Mouse (Mus musculus): Measurements from ENCODE around the gene Zdhhc4. TPM values are rescaled to one million over a fixed set of nuclear protein-coding genes. Genes with fewer than 3 reads are reported as not detected.

Zdhhc4 gene
- polyA plus RNA-seq, 1 experiment from 2014 or later, result 71.5 TPM

- H3K4me2 ChIP-seq (ENCODE audit: low read length), result peak overlapping the region; percentile 90
- H3K4me3 ChIP-seq (ENCODE audit: low read depth, low read length), result peak overlapping the region; percentile 42
- H3K9me3 ChIP-seq (replicated peaks; ENCODE audit: control insufficient read depth, low read length), result no peaks in the 10 kb centered on the region
- no peak overlapping the region; the same call in 1 of the 2 replicates for H3K27ac ChIP-seq (ENCODE audit: low read depth, low read length)
- peaks cover 18% of the 10 kb centered on the region; the same call in 1 of the 2 replicates for H3K27me3 ChIP-seq (replicated peaks; ENCODE audit: control insufficient read depth, insufficient read depth, low read length)
- under 1% methylated on average over 46 of the region's 47 CpGs for WGBS
- H3K36me3 ChIP-seq (ENCODE audit: control insufficient read depth, insufficient read depth, low read length), result no peaks in the 10 kb centered on the region
- peak overlapping the region; percentile 67 for H3K9ac ChIP-seq (ENCODE audit: low read length)
- DNase-seq (ENCODE audit: low spot score), result peak; percentile 62
- 0 out of 2 replicates have a peak, but pooled peaks cover 5% of the 10 kb centered on the region for H3K4me1 ChIP-seq (ENCODE audit: control insufficient read depth, insufficient read depth, low read length)
- peak; percentile 56 for ATAC-seq
Measured at GRCm38 (mm10) chr5:143363678-143364615, 34.9 kb upstream of the Zdhhc4 start.

DNA sequence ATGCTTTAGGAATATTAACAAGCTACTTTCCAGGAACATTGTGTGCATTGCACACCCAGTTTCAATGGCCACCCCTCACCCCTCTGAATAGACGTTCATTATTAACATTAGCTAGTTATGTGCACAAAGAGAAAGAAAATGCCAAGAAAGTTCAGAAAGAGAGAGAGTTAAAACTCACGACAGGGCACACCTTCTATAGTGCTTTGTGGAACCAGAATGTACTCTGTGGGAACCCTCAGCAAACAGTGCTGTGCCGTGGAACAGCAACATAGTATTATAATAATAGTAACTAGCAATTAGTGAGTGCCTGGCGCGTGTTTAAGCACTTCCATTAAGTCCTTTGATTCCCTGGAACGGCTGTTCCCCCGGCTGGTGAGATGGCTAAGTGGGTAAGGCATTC lies 32.4 kb upstream of the Zdhhc4 start:
- Histone ChIP-seq H3K27ac (ENCODE audit: low read depth, low read length) (no peak overlapping the region), H3K4me3 (ENCODE audit: low read depth, low read length) (no peak overlapping the region), H3K36me3 (ENCODE audit: control insufficient read depth, insufficient read depth, low read length) (no peaks in the 10 kb centered on the region), H3K4me2 (ENCODE audit: low read length) (no peak overlapping the region), H3K9ac (ENCODE audit: low read length) (no peak overlapping the region), H3K27me3 (replicated peaks; ENCODE audit: control insufficient read depth, insufficient read depth, low read length) (0 out of 2 replicates have a peak, but pooled peaks cover 10% of the 10 kb centered on the region), H3K9me3 (replicated peaks; ENCODE audit: control insufficient read depth, low read length) (no peaks in the 10 kb centered on the region), H3K4me1 (ENCODE audit: control insufficient read depth, insufficient read depth, low read length) (peaks cover 5% of the 10 kb centered on the region; the same call in 1 of the 2 replicates)
- ATAC-seq (peak; percentile 21), DNase-seq (ENCODE audit: low spot score) (peak; percentile 60)
- WGBS, result 3% methylated on average over 7 of the region's 7 CpGs

- Histone ChIP-seq H3K4me3 (ENCODE audit: low read depth, low read length) (no peak overlapping the region), H3K27ac (ENCODE audit: low read depth, low read length) (no peak overlapping the region), H3K9ac (ENCODE audit: low read length) (no peak overlapping the region), H3K36me3 (ENCODE audit: control insufficient read depth, insufficient read depth, low read length) (no peaks in the 10 kb centered on the region), H3K9me3 (replicated peaks; ENCODE audit: control insufficient read depth, low read length) (no peaks in the 10 kb centered on the region), H3K27me3 (replicated peaks; ENCODE audit: control insufficient read depth, insufficient read depth, low read length) (0 out of 2 replicates have a peak, but pooled peaks cover 6% of the 10 kb centered on the region), H3K4me1 (ENCODE audit: control insufficient read depth, insufficient read depth, low read length) (peaks cover 5% of the 10 kb centered on the region; the same call in 1 of the 2 replicates), H3K4me2 (ENCODE audit: low read length) (no peak overlapping the region)
- DNase-seq (ENCODE audit: low spot score), result no peak
- ATAC-seq, result no peak
- WGBS, result 64% methylated on average over 5 of the region's 5 CpGs
Measured at GRCm38 (mm10) chr5:143360000-143360399, 30.9 kb upstream of the Zdhhc4 start.

DNA sequence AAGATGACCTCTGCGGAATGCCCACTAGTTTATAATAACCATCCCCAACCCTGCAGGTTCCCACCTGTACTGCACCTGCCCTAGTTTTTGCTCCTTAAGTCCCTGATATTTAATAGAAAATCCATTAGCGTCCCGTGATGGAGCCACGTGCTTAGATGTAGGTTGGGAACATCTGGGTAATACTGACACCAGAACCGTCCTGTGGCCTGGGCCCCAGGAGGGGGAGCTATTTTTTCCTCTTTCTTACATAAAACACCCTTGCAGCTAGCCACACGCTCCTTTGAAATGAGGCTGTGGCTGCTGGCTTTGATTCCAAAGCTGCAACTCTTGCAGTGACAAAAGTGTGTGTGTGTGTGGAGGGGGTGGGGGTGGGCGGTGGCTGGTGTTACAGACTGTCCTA lies 30.2 kb upstream of the Zdhhc4 start:
- no peak for DNase-seq (ENCODE audit: low spot score)
- H3K36me3 ChIP-seq (ENCODE audit: control insufficient read depth, insufficient read depth, low read length), result no peaks in the 10 kb centered on the region
- H3K4me3 ChIP-seq (ENCODE audit: low read depth, low read length), result no peak overlapping the region
- 0 out of 2 replicates have a peak, but pooled peaks cover 6% of the 10 kb centered on the region for H3K27me3 ChIP-seq (replicated peaks; ENCODE audit: control insufficient read depth, insufficient read depth, low read length)
- 33% methylated on average over 7 of the region's 7 CpGs for WGBS
- H3K27ac ChIP-seq (ENCODE audit: low read depth, low read length), result no peak overlapping the region
- no peak overlapping the region for H3K9ac ChIP-seq (ENCODE audit: low read length)
- no peak overlapping the region for H3K4me2 ChIP-seq (ENCODE audit: low read length)
- ATAC-seq, result no peak
- peaks cover 3% of the 10 kb centered on the region; the same call in 1 of the 2 replicates for H3K4me1 ChIP-seq (ENCODE audit: control insufficient read depth, insufficient read depth, low read length)
- H3K9me3 ChIP-seq (replicated peaks; ENCODE audit: control insufficient read depth, low read length), result no peaks in the 10 kb centered on the region

DNA sequence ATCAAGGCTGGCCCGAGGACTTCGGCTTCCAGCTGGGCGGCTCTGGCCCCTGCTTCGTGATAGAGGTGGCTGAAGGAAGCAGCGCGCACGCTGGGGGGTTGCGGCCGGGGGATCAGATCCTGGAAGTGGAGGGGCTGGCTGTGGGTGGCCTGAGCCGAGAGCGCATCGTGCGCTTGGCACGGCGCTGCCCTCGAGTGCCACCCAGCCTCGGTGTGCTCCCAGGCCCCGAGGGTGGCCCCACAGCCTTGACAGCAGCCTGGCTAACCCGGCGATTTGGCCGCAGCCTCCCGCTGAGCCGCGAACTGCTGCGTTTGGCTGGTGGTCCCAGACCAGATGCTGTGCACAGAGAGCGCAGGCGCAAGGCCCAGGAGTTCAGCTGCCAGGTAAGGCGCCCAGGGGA lies 28.5 kb upstream of the Zdhhc4 start:
- no peak for DNase-seq (ENCODE audit: low spot score)
- H3K9ac ChIP-seq (ENCODE audit: low read length), result peak overlapping the region; percentile 41
- WGBS, result 5% methylated on average over 28 of the region's 28 CpGs
- peak overlapping the region; percentile 10; the same call in 1 of the 2 replicates for H3K4me3 ChIP-seq (ENCODE audit: low read depth, low read length)
- no peaks in the 10 kb centered on the region; the same call in 1 of the 2 replicates for H3K4me1 ChIP-seq (ENCODE audit: control insufficient read depth, insufficient read depth, low read length)
- 0 out of 2 replicates have a peak, but pooled peaks cover 2% of the 10 kb centered on the region for H3K9me3 ChIP-seq (replicated peaks; ENCODE audit: control insufficient read depth, low read length)
- no peak overlapping the region for H3K27ac ChIP-seq (ENCODE audit: low read depth, low read length)
- peak; percentile 45; the same call in 1 of the 2 replicates for ATAC-seq
- H3K4me2 ChIP-seq (ENCODE audit: low read length), result peak overlapping the region; percentile 38
- 0 out of 2 replicates have a peak, but pooled peaks cover 6% of the 10 kb centered on the region for H3K27me3 ChIP-seq (replicated peaks; ENCODE audit: control insufficient read depth, insufficient read depth, low read length)
- no peaks in the 10 kb centered on the region for H3K36me3 ChIP-seq (ENCODE audit: control insufficient read depth, insufficient read depth, low read length)

GRCm38 (mm10) chr5:143356686-143357388 lies 27.8 kb upstream of the Zdhhc4 start, which contains the start of gene Grid2ip:
Gene Grid2ip, plus strand, starts transcription at chr5:143357338.
- Histone ChIP-seq H3K9me3 (replicated peaks; ENCODE audit: control insufficient read depth, low read length) (0 out of 2 replicates have a peak, but pooled peaks cover 5% of the 10 kb centered on the region), H3K27me3 (replicated peaks; ENCODE audit: control insufficient read depth, insufficient read depth, low read length) (0 out of 2 replicates have a peak, but pooled peaks cover 6% of the 10 kb centered on the region), H3K4me1 (ENCODE audit: control insufficient read depth, insufficient read depth, low read length) (no peaks in the 10 kb centered on the region; the same call in 1 of the 2 replicates), H3K27ac (ENCODE audit: low read depth, low read length) (no peak within 1 kb of the TSS), H3K36me3 (ENCODE audit: control insufficient read depth, insufficient read depth, low read length) (no peaks in the 10 kb centered on the region), H3K4me2 (ENCODE audit: low read length) (peak within 1 kb of the TSS; percentile 38), H3K4me3 (ENCODE audit: low read depth, low read length) (peak within 1 kb of the TSS; percentile 10; the same call in 1 of the 2 replicates), H3K9ac (ENCODE audit: low read length) (peak within 1 kb of the TSS; percentile 41)
- DNase-seq (ENCODE audit: low spot score), result no peak
- ATAC-seq, result no peak
- 17% methylated on average over 17 of the region's 17 CpGs for WGBS

DNA sequence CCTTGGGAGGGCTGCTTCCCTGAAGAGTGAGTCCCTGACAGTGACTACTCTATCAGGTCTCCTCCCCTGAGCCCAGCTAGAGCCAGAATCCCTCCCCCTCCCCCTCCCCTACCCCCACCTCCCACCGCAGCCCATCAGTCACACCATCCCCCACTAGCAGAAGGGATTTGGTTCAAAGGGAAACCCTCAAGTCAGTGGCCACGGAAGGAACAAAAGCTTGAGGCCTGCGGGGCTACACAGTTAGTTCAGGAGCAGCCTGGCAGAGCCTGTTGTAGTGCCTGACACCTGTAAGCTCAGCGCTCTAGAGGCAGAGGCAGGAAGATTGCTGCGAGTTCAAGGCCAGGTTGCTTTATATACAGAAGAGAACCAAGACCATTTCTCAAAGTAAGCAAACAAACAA lies 27.0 kb upstream of the Zdhhc4 start:
- WGBS, result 33% methylated on average over 5 of the region's 5 CpGs
- Histone ChIP-seq H3K27me3 (replicated peaks; ENCODE audit: control insufficient read depth, insufficient read depth, low read length) (0 out of 2 replicates have a peak, but pooled peaks cover 6% of the 10 kb centered on the region), H3K9ac (ENCODE audit: low read length) (no peak overlapping the region), H3K4me1 (ENCODE audit: control insufficient read depth, insufficient read depth, low read length) (no peaks in the 10 kb centered on the region; the same call in 1 of the 2 replicates), H3K27ac (ENCODE audit: low read depth, low read length) (no peak overlapping the region), H3K9me3 (replicated peaks; ENCODE audit: control insufficient read depth, low read length) (0 out of 2 replicates have a peak, but pooled peaks cover 5% of the 10 kb centered on the region), H3K4me2 (ENCODE audit: low read length) (no peak overlapping the region), H3K36me3 (ENCODE audit: control insufficient read depth, insufficient read depth, low read length) (no peaks in the 10 kb centered on the region), H3K4me3 (ENCODE audit: low read depth, low read length) (no peak overlapping the region)
- no peak for DNase-seq (ENCODE audit: low spot score)
- no peak for ATAC-seq

DNA sequence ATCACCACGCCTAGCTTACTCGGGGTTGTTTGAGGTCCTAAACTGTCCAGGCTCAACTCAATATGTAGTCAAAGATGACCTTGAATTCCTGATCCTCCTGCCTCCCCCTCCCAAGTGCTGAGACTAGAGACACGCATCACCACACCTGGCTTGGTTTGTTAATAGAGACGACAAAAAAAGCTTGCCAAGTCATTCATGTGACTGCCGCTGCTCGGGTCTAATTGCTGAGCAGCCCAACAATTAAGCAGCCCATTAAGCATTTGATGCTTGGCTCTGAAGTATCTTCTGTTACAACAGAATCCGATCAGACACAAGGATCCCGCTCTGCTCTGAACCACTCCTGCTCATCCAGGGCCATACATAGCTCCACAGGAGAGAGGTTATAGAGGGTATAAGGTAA lies 17.3 kb upstream of the Zdhhc4 start:
- DNase-seq (ENCODE audit: low spot score) (no peak), ATAC-seq (no peak)
- no peaks in the 10 kb centered on the region for H3K27me3 ChIP-seq (replicated peaks; ENCODE audit: control insufficient read depth, insufficient read depth, low read length)
- H3K27ac ChIP-seq (ENCODE audit: low read depth, low read length), result 0 out of 2 replicates have a peak overlapping the region, but pooled peaks have one; percentile 27
- H3K9ac ChIP-seq (ENCODE audit: low read length), result no peak overlapping the region
- H3K4me3 ChIP-seq (ENCODE audit: low read depth, low read length), result no peak overlapping the region
- 0 out of 2 replicates have a peak, but pooled peaks cover 6% of the 10 kb centered on the region for H3K9me3 ChIP-seq (replicated peaks; ENCODE audit: control insufficient read depth, low read length)
- no peaks in the 10 kb centered on the region for H3K36me3 ChIP-seq (ENCODE audit: control insufficient read depth, insufficient read depth, low read length)
- H3K4me1 ChIP-seq (ENCODE audit: control insufficient read depth, insufficient read depth, low read length), result no peaks in the 10 kb centered on the region
- WGBS, result 43% methylated on average over 8 of the region's 8 CpGs
- no peak overlapping the region for H3K4me2 ChIP-seq (ENCODE audit: low read length)

Measured in forebrain, embryonic 14.5 days (tissue).